Mouse (Mus musculus) heart, embryonic 15.5 days (tissue): ENCODE measurements at regions not wholly inside any gene's neighbourhood (a gene's known extent, or its start where the extent isn't known, plus 50 kb on each side); places are given as distances from the start of the nearest gene placed in this dataset.

ENCODE experiments used
- ATAC-seq: fragments of 200-750 bp; cut with Nextera tagmentation; replicated peaks from 2 replicates; pipeline ENCODE4 v1.8.0; 2017; ENCODE audit warnings: low read depth, moderate TSS enrichment; ENCODE audit not compliant: insufficient number of reproducible peaks, insufficient read depth, low FRiP score
- H3K27ac ChIP-seq: fragments of 300-500 bp; sonication (generic); 2 replicates; pipeline ENCODE4 v1.5.1; 2015; ENCODE audit warnings: mild to moderate bottlenecking, inconsistent platforms
- H3K27me3 ChIP-seq: fragments of 300-500 bp; sonication (generic); 2 replicates; pipeline ENCODE4 v1.6.1; 2015; ENCODE audit warnings: inconsistent platforms
- H3K36me3 ChIP-seq: fragments of 300-500 bp; sonication (generic); 2 replicates; pipeline ENCODE4 v1.6.1; 2015; ENCODE audit warnings: mild to moderate bottlenecking, inconsistent platforms
- H3K4me1 ChIP-seq: fragments of 300-500 bp; sonication (generic); replicated peaks from 2 replicates; pipeline ENCODE4 v1.6.1; 2015; ENCODE audit warnings: inconsistent platforms
- H3K4me2 ChIP-seq: fragments of 300-500 bp; sonication (generic); 2 replicates; pipeline ENCODE4 v1.6.1; 2015; ENCODE audit warnings: inconsistent platforms, mild to moderate bottlenecking, moderate library complexity
- H3K4me3 ChIP-seq: fragments of 300-500 bp; sonication (generic); 2 replicates; pipeline ENCODE4 v1.5.1; 2015; ENCODE audit warnings: mild to moderate bottlenecking, inconsistent platforms
- H3K9ac ChIP-seq: fragments of 300-500 bp; sonication (generic); 2 replicates; pipeline ENCODE4 v1.6.1; 2015; ENCODE audit warnings: mild to moderate bottlenecking, inconsistent platforms
- H3K9me3 ChIP-seq: fragments of 300-500 bp; sonication (generic); replicated peaks from 2 replicates; pipeline ENCODE4 v1.6.1; 2016; ENCODE audit warnings: inconsistent platforms
- WGBS: fragments of 180-500 bp; shearing (Covaris S2); methylation state at CpG from one replicate; pipeline ENCODE4 v1.1.7; 2015; ENCODE audit warnings: mixed read lengths; 5-methylcytosine and 5-hydroxymethylcytosine counted together

DNA sequence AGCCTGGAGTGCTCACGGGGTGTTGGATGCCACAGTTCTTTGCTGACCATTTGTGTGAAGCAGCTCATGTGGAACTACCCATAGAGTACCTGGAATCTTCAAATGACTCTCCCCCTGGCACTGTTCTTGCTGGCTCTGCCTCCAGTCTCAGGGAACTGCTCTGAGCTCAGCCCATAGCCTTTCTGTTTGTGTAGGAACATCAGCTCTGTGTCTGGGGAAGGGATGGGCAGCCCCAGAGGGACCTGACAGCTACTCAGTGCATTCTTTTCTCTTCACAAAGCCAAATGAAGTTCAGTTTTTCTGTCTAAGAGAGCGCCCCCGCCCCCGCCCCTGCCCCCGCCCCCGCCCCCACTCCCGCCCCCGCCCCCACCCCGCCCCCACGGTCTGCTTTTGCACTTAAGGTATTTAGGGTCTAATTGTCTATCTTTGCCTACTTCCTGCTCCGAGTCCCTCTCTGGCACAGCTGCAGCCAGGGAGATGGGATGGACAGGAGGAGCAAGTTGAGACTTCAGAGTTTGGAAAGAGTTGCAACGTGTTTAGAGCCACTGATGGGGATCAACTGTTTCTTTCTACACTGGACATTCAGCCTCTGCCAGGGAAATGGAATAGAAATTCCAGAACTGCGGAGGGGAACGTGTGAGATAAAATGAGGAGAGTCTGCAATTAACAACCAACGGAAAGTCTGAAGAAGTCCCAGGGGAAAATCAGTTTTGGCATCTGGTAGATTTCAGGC, 171.2 kb upstream of the Habp2 start:
- H3K9me3 ChIP-seq: no peaks in the 10 kb centered on the region
- H3K36me3 ChIP-seq: no peaks in the 10 kb centered on the region
- WGBS: 17% methylated on average over 15 of the region's 15 CpGs
- ATAC-seq: 0 out of 2 replicates have a peak, but pooled peaks have one; percentile 10
- H3K4me1 ChIP-seq: peaks cover 18% of the 10 kb centered on the region
- no peak overlapping the region for H3K4me3 ChIP-seq
- no peak overlapping the region for H3K9ac ChIP-seq
- H3K27ac ChIP-seq: peak overlapping the region; percentile 43; the same call in 1 of the 2 replicates
- peak overlapping the region; percentile 26 for H3K4me2 ChIP-seq
- peaks cover 3% of the 10 kb centered on the region; the same call in 1 of the 2 replicates for H3K27me3 ChIP-seq

DNA sequence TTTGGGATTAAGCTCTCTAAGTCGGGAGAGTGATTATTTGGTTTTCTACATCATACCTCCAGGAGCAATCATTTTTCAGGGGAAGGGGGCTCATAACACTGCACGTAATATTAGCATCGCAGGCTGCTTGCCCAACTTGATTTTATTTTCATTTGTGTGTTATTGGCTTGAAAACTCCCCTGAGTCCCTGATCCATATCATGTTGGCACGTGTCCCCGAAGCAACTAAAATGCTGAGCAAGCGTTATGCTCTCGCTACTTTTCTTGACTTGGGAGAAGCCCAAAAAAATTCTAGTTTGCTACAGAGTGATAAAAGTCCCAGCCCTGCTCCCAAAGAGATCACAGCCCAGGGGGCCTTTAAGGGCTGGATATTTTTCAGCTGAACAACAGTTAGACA, 170.7 kb upstream of the Habp2 start:
- H3K9me3 ChIP-seq: no peaks in the 10 kb centered on the region
- no peak for ATAC-seq
- H3K9ac ChIP-seq: no peak overlapping the region
- H3K27ac ChIP-seq: 0 out of 2 replicates have a peak overlapping the region, but pooled peaks have one; percentile 24
- H3K4me1 ChIP-seq: peaks cover 24% of the 10 kb centered on the region
- no peak overlapping the region; the same call in 1 of the 2 replicates for H3K4me2 ChIP-seq
- H3K4me3 ChIP-seq: no peak overlapping the region
- 54% methylated on average over 7 of the region's 7 CpGs for WGBS
- peaks cover 3% of the 10 kb centered on the region; the same call in 1 of the 2 replicates for H3K27me3 ChIP-seq
- no peaks in the 10 kb centered on the region for H3K36me3 ChIP-seq

DNA sequence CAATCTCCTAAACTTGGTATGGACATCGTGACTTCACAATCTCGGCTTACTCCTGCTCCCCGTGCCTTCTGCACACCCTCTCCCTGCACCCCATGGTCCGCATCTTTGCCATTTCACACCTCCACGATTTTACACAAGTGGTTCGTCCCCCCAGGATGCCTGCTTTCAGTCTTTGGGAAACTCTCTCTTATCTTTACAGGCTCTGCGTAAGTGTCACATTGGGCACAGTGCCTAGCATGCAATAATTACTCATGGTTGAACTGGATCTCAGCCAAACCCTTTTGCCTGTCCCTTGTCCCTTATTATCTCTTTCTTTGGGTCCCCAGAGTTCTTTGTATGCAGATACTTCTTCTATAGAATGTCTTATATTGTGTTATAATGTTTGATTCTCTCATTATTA, 166.2 kb upstream of the Habp2 start:
- Histone ChIP-seq H3K27me3 (peaks cover 3% of the 10 kb centered on the region; the same call in 1 of the 2 replicates), H3K4me2 (peak overlapping the region; percentile 39), H3K36me3 (no peaks in the 10 kb centered on the region), H3K9me3 (no peaks in the 10 kb centered on the region), H3K9ac (no peak overlapping the region), H3K4me1 (peaks cover 20% of the 10 kb centered on the region), H3K4me3 (no peak overlapping the region), H3K27ac (no peak overlapping the region)
- ATAC-seq: peak; percentile 76
- WGBS: 31% methylated on average over 7 of the region's 7 CpGs

DNA sequence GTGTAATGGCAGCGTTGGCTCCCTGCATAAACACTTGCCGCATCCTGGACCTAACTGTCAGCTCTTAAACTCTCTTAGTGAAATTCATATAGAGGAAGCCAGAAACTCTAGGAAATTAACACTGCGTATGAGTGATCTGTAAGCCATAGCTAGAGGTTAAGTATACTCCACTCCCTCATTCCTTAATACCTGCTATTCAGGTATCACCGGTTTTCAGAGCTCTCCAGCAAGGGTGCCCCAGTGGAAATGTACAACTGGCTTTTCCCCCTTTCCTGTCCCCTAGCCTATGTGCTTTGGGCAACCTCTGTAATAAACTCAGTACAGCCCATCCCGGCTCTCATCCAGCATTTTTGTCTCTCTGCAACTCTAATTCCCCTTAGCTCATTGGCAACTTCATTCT, 164.8 kb upstream of the Habp2 start:
- WGBS: 84% methylated on average over 5 of the region's 5 CpGs
- Histone ChIP-seq H3K27ac (no peak overlapping the region), H3K4me2 (no peak overlapping the region), H3K4me3 (no peak overlapping the region), H3K36me3 (no peaks in the 10 kb centered on the region), H3K27me3 (peaks cover 3% of the 10 kb centered on the region; the same call in 1 of the 2 replicates), H3K4me1 (peaks cover 10% of the 10 kb centered on the region), H3K9ac (no peak overlapping the region), H3K9me3 (no peaks in the 10 kb centered on the region)
- ATAC-seq: no peak

DNA sequence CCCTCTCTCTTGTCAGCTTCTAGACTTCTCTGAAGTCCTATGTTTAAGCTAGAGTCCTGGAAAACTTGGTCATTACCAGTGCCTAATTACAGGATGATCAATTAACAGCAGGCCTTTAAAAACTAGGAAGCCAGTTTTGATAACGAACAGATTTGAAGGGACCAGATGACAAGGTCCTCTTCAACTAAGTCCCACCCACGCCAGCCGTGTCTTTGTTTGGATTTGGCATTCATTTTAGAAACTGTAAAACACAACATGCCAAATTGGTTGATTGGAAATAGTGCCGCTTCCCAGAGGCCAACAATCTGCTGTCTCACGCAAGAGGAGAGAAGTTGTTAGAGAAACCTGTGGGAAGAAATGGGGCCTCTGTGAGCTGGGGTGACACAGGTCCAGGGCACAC, 155.4 kb upstream of the Habp2 start:
- no peaks in the 10 kb centered on the region for H3K36me3 ChIP-seq
- H3K4me2 ChIP-seq: no peak overlapping the region
- H3K27me3 ChIP-seq: peaks cover 21% of the 10 kb centered on the region
- 66% methylated on average over 5 of the region's 5 CpGs for WGBS
- no peak overlapping the region for H3K9ac ChIP-seq
- H3K4me1 ChIP-seq: peaks cover 2% of the 10 kb centered on the region; the same call in 1 of the 2 replicates
- H3K27ac ChIP-seq: no peak overlapping the region
- no peaks in the 10 kb centered on the region for H3K9me3 ChIP-seq
- no peak for ATAC-seq
- no peak overlapping the region for H3K4me3 ChIP-seq

DNA sequence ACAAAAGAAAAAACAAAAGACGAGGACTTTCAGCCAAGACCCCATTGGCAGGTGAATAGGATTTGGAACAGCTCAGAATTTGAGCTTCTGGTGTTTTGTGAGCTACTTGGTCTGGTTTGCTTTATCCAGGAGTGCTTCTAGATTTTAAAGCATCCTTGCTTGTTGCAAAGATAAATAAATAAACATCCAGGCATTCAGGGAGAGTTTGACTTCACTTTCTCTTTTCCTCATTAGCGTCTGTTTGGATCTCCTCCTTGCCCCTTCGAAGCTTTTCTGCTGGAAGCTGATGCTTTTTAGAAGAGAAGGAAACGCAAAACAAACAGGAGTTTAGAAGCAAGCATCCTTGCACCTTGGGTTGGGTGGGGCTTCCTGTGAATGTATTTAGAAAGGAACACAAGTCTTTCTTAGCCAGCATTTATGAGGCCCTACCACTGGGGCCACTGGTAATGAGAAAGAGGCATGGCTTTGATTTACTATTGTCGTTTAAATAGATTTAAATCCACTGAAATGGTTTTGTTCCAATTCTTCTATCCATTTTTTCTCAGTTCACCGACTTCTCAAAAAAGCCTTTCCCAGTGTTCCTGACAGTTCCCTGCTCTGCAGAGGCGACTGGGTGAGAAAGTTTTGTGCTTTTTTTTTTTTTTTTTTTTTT, 153.9 kb upstream of the Habp2 start:
- no peak for ATAC-seq
- H3K27ac ChIP-seq: no peak overlapping the region
- peaks cover 2% of the 10 kb centered on the region; the same call in 1 of the 2 replicates for H3K4me1 ChIP-seq
- H3K27me3 ChIP-seq: peaks cover 21% of the 10 kb centered on the region
- H3K4me3 ChIP-seq: no peak overlapping the region
- 45% methylated on average over 7 of the region's 7 CpGs for WGBS
- H3K4me2 ChIP-seq: no peak overlapping the region
- H3K9me3 ChIP-seq: no peaks in the 10 kb centered on the region
- H3K9ac ChIP-seq: no peak overlapping the region
- H3K36me3 ChIP-seq: no peaks in the 10 kb centered on the region

DNA sequence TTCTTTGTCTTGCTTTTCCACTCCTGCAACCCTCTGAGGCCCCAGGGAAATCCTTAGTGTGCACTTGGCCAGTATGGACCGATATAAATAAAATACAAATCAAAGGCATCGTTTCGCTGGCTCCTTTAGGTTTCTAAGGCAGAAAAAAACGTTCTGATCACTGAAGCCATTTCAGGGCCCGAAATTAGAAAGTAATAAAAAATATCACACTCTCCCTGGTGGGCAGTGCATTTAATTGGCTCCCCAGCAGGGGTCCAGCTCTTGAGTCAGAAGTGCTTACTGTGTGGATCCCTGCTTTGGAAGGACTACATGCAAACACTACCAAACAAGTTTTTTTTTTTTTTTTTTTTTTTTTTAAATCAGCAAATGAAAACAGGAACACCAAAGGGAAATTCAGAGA, 153.4 kb upstream of the Habp2 start:
- no peaks in the 10 kb centered on the region for H3K36me3 ChIP-seq
- H3K9ac ChIP-seq: no peak overlapping the region
- peaks cover 2% of the 10 kb centered on the region; the same call in 1 of the 2 replicates for H3K4me1 ChIP-seq
- no peak overlapping the region for H3K4me2 ChIP-seq
- peaks cover 21% of the 10 kb centered on the region for H3K27me3 ChIP-seq
- H3K27ac ChIP-seq: no peak overlapping the region
- WGBS: 28% methylated on average over 5 of the region's 5 CpGs
- no peak overlapping the region for H3K4me3 ChIP-seq
- H3K9me3 ChIP-seq: no peaks in the 10 kb centered on the region
- ATAC-seq: no peak

DNA sequence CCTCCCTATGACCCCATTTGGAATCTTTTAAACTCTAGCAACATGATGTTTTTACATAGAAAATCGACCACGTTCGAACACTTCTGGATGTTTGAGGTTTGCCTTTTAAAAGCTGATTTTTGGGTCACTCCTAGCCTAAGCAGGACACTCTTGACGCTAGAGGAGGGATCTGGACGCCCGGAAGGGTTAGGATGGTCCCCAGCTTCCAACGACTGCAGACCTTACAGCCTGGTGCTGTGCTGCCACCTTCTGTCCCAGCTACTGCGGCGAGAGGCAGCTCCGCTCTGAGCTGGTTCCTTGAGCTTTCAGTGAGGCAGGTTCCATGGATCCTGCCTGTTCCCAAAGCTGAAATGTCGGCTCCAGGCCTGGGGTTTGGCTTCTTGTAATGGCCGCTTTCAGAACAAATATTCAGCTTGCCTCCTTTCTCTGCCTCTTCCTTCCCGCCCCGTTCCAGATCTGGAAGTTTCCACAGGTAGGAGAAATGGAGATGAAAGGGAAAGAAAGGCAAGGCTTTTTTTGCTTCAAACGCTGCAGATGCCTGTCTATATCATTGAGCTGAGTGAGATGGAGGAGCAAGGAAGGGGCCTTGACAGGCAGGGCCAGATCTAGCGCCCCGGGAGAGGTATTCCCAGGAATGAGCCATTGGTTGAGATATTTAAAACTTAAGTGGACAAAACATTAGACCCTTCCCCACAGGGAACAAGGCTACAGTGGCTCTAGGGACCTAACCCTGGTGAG, 152.7 kb upstream of the Habp2 start:
- Histone ChIP-seq H3K27ac (no peak overlapping the region), H3K9ac (no peak overlapping the region), H3K36me3 (no peaks in the 10 kb centered on the region), H3K9me3 (no peaks in the 10 kb centered on the region), H3K4me3 (no peak overlapping the region), H3K4me1 (peaks cover 2% of the 10 kb centered on the region; the same call in 1 of the 2 replicates), H3K4me2 (peak overlapping the region; percentile 36), H3K27me3 (peaks cover 21% of the 10 kb centered on the region)
- 15% methylated on average over 17 of the region's 17 CpGs for WGBS
- peak; percentile 75 for ATAC-seq

DNA sequence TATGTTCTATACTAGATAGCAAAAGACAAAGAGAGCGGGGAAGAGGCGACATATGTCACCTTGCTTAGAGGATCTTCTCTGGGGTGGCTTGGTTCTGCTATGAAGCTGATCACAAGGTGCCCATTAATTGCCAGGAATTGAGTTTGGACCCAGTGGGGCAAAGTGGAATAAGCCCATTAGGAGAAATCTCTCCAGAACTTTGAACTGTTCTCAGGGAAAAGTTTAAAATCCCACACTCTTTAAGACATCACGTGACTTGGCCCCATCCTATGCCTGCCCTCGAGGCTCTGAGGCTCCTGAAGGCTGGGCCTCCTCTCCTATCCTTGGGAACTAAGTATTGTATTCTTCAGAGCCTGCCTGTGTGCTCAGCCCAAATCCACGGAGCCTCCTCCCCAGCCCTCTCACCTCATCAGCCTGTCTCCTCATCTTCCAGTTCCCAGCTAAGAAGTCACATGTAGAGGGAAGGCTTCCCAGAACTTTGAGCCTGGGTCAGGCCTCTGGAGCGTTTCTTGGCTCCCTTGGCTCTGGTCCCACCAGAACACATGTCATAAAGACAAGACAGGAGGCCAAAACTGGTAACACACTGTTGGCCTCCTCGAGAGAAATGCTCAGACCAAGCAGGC, 151.5 kb upstream of the Habp2 start:
- ATAC-seq: no peak
- no peak overlapping the region for H3K27ac ChIP-seq

DNA sequence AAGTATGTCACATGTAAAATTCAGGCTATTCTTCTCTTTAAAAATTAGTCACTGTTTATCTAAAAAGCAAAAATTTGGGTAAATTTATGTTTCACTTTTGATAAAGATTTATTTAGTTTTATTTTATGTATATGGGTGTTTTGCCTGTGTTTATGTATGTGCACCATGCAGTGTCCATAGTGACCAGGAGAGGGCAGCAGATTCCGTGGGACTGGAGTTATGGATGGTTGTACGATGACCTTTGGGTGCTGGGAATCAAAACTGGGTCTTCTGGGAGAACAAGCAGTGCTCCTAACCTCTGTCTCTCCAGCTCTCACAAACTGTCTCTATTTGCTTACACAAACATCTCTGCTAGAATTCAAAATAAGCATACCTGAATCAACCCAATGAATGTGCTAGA, 146.4 kb upstream of the Habp2 start:
- Histone ChIP-seq H3K27ac (no peak overlapping the region), H3K4me3 (no peak overlapping the region), H3K9me3 (no peaks in the 10 kb centered on the region; the same call in none of the 2 replicates), H3K27me3 (peaks cover 2% of the 10 kb centered on the region; the same call in 1 of the 2 replicates), H3K4me1 (no peaks in the 10 kb centered on the region), H3K4me2 (no peak overlapping the region), H3K9ac (no peak overlapping the region), H3K36me3 (no peaks in the 10 kb centered on the region)
- 76% methylated on average over 2 of the region's 2 CpGs for WGBS
- no peak for ATAC-seq

More for the DNA sequence above, 151.5 kb upstream of the Habp2 start:
- peaks cover 21% of the 10 kb centered on the region for H3K27me3 ChIP-seq
- H3K4me2 ChIP-seq: no peak overlapping the region
- 72% methylated on average over 7 of the region's 7 CpGs for WGBS
- no peaks in the 10 kb centered on the region for H3K9me3 ChIP-seq
- no peaks in the 10 kb centered on the region for H3K36me3 ChIP-seq
- H3K4me1 ChIP-seq: peaks cover 2% of the 10 kb centered on the region; the same call in 1 of the 2 replicates
- no peak overlapping the region for H3K4me3 ChIP-seq
- H3K9ac ChIP-seq: no peak overlapping the region

DNA sequence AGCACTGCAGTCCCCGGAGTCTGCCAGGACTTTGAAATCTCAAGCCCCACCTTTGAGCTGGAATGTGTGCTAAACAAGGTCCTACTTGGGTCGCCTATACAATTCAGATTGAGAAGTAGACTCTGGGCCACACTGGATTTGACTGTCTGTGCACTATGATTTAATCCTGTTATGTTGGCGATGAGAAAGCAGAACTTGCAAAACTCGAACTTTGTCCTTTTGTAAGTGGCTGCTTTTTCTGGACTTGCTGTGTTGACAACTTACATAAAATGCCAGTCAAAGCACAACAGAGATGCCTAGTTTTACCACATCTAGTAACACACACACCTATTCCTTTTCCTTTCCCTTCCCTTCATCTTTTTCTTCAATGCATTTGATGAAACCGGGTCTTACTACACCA, 142.7 kb upstream of the Habp2 start:
- Histone ChIP-seq H3K27ac (no peak overlapping the region), H3K4me3 (no peak overlapping the region), H3K4me2 (no peak overlapping the region), H3K9ac (no peak overlapping the region), H3K36me3 (no peaks in the 10 kb centered on the region), H3K9me3 (no peaks in the 10 kb centered on the region; the same call in none of the 2 replicates), H3K27me3 (no peaks in the 10 kb centered on the region), H3K4me1 (no peaks in the 10 kb centered on the region)
- no peak for ATAC-seq
- WGBS: 76% methylated on average over 5 of the region's 5 CpGs
